Mouse (Mus musculus) limb, embryonic 12.5 days (tissue): ENCODE data around the gene Mpv17. TPM values are rescaled to one million over a fixed set of nuclear protein-coding genes. Genes with fewer than 3 reads are reported as not detected.

ENCODE experiments used
- ATAC-seq: fragments of 200-750 bp; cut with Nextera tagmentation; 2 replicates; pipeline ENCODE4 v1.8.0; 2017; ENCODE audit warnings: low read depth, moderate TSS enrichment; ENCODE audit not compliant: insufficient number of reproducible peaks, insufficient read depth, low FRiP score, low TSS enrichment
- H3K27ac ChIP-seq: fragments of 300-500 bp; sonication (generic); 2 replicates; pipeline ENCODE4 v1.5.1; 2016; ENCODE audit warnings: mild to moderate bottlenecking, moderate library complexity
- H3K27me3 ChIP-seq: fragments of 300-500 bp; sonication (generic); 2 replicates; pipeline ENCODE4 v1.6.1; 2016; ENCODE audit warnings: mild to moderate bottlenecking, moderate library complexity
- H3K36me3 ChIP-seq: fragments of 300-500 bp; sonication (generic); 2 replicates; pipeline ENCODE4 v1.6.1; 2016; ENCODE audit warnings: mild to moderate bottlenecking, moderate library complexity
- H3K4me1 ChIP-seq: fragments of 300-500 bp; sonication (generic); replicated peaks from 2 replicates; pipeline ENCODE4 v1.6.1; 2016
- H3K4me2 ChIP-seq: fragments of 300-500 bp; sonication (generic); 2 replicates; pipeline ENCODE4 v1.6.1; 2016; ENCODE audit warnings: mild to moderate bottlenecking, moderate library complexity
- H3K4me3 ChIP-seq: fragments of 300-500 bp; sonication (generic); replicated peaks from 2 replicates; pipeline ENCODE4 v1.5.1; 2016; ENCODE audit warnings: mild to moderate bottlenecking
- H3K9ac ChIP-seq: fragments of 300-500 bp; sonication (generic); replicated peaks from 2 replicates; pipeline ENCODE4 v1.6.1; 2016; ENCODE audit warnings: mild to moderate bottlenecking, moderate library complexity
- H3K9me3 ChIP-seq: fragments of 300-500 bp; sonication (generic); 2 replicates; pipeline ENCODE4 v1.6.1; 2016; ENCODE audit warnings: mild to moderate bottlenecking, moderate library complexity
- WGBS: fragments of 180-500 bp; shearing (Covaris S2); methylation state at CpG from one replicate; pipeline ENCODE4 v1.1.7; 2016; 5-methylcytosine and 5-hydroxymethylcytosine counted together
- polyA plus RNA-seq: library from polyadenylated mRNA; unstranded; fragments of >200 nt; fragmentation: Nextera tagmentation; extraction: Ambion mirVana; gene quantifications from 2 replicates; pipeline ENCODE4 v1.2.1, GENCODE M21; 2016

The Mpv17 gene
- polyA plus RNA-seq, 1 experiment from 2014 or later, result 59.4 TPM

GRCm38 (mm10) chr5:31094799-31095691 lies 59.0 kb downstream of the Mpv17 start:
- under 1% methylated on average over 59 of the region's 59 CpGs for WGBS
- no peak overlapping the region for H3K9ac ChIP-seq
- no peaks in the 10 kb centered on the region for H3K9me3 ChIP-seq

GRCm38 (mm10) chr5:31094100-31094798 lies 59.8 kb downstream of the Mpv17 start:
- Histone ChIP-seq H3K9me3 (no peaks in the 10 kb centered on the region), H3K4me2 (peak overlapping the region; percentile 69), H3K4me1 (peaks cover 30% of the 10 kb centered on the region), H3K27me3 (peaks cover 99% of the 10 kb centered on the region), H3K27ac (no peak overlapping the region), H3K9ac (no peak overlapping the region), H3K36me3 (no peaks in the 10 kb centered on the region), H3K4me3 (peak overlapping the region; percentile 26)
- WGBS, result 3% methylated on average over 28 of the region's 29 CpGs
- ATAC-seq, result no peak

More at GRCm38 (mm10) chr5:31094799-31095691, 59.0 kb downstream of the Mpv17 start:
- ATAC-seq, result no peak
- Histone ChIP-seq H3K36me3 (no peaks in the 10 kb centered on the region), H3K27me3 (peaks cover 98% of the 10 kb centered on the region), H3K4me1 (peaks cover 30% of the 10 kb centered on the region), H3K27ac (no peak overlapping the region), H3K4me2 (peak overlapping the region; percentile 69), H3K4me3 (peak overlapping the region; percentile 26)

GRCm38 (mm10) chr5:31093151-31094041 lies 60.7 kb downstream of the Mpv17 start:
- WGBS, result under 1% methylated on average over 54 of the region's 54 CpGs
- Histone ChIP-seq H3K9ac (peak overlapping the region; percentile 52), H3K4me1 (peaks cover 30% of the 10 kb centered on the region), H3K27ac (no peak overlapping the region), H3K9me3 (no peaks in the 10 kb centered on the region), H3K27me3 (peaks cover 100% of the 10 kb centered on the region), H3K4me2 (peak overlapping the region; percentile 69), H3K36me3 (no peaks in the 10 kb centered on the region), H3K4me3 (peak overlapping the region; percentile 43)
- peak; percentile 33 for ATAC-seq

GRCm38 (mm10) chr5:31092231-31092975 lies 61.6 kb downstream of the Mpv17 start:
- H3K9me3 ChIP-seq, result no peaks in the 10 kb centered on the region
- H3K36me3 ChIP-seq, result no peaks in the 10 kb centered on the region
- H3K4me1 ChIP-seq, result peaks cover 30% of the 10 kb centered on the region
- no peak overlapping the region for H3K27ac ChIP-seq
- peak overlapping the region; percentile 69 for H3K4me2 ChIP-seq
- H3K9ac ChIP-seq, result peak overlapping the region; percentile 52
- H3K27me3 ChIP-seq, result peaks cover 100% of the 10 kb centered on the region
- H3K4me3 ChIP-seq, result peak overlapping the region; percentile 43
- WGBS, result 3% methylated on average over 52 of the region's 53 CpGs
- no peak for ATAC-seq

Other genes with a start within 250 kb of the Mpv17 start
- 351 and 355 TPM in 2 replicates for gene Ost4, start 246.5 kb downstream of the Mpv17 start, polyA plus RNA-seq
- 221 and 225 TPM in 2 replicates for gene Emilin1, start 240.8 kb downstream of the Mpv17 start, polyA plus RNA-seq
- gene Khk, start 232.8 kb downstream of the Mpv17 start, polyA plus RNA-seq, result 11.7 and 14.6 TPM in 2 replicates
- gene Cgref1, start 208.7 kb downstream of the Mpv17 start, polyA plus RNA-seq, result 4.1 and 4.4 TPM in 2 replicates
- gene Preb, start 193.9 kb downstream of the Mpv17 start, polyA plus RNA-seq, result 132 and 133 TPM in 2 replicates
- not detected in 2 replicates for gene Tcf23, start 185.6 kb downstream of the Mpv17 start, polyA plus RNA-seq
- gene Atraid, start 105.9 kb downstream of the Mpv17 start, polyA plus RNA-seq, result 105 and 107 TPM in 2 replicates
- 11.0 and 12.5 TPM in 2 replicates for gene Slc5a6, start 105.3 kb downstream of the Mpv17 start, polyA plus RNA-seq
- gene Cad, start 99.5 kb downstream of the Mpv17 start, polyA plus RNA-seq, result 48.0 and 50.9 TPM in 2 replicates
- gene Dnajc5g, start 48.0 kb downstream of the Mpv17 start, polyA plus RNA-seq, result not detected in 2 replicates
- 0.13 and 0.21 TPM in 2 replicates for gene Slc30a3, start 46.0 kb downstream of the Mpv17 start, polyA plus RNA-seq
- gene Trim54, start 37.5 kb downstream of the Mpv17 start, polyA plus RNA-seq, result 2.1 and 3.6 TPM in 2 replicates
- not detected in 2 replicates for gene Ucn, start 15.4 kb downstream of the Mpv17 start, polyA plus RNA-seq
- 0.80 and 1.5 TPM in 2 replicates for gene Gm29609, start 25.7 kb upstream of the Mpv17 start, polyA plus RNA-seq
- 101 and 108 TPM in 2 replicates for gene Gtf3c2, start 25.9 kb upstream of the Mpv17 start, polyA plus RNA-seq
- gene Snx17, start 39.0 kb upstream of the Mpv17 start, polyA plus RNA-seq, result 149 and 153 TPM in 2 replicates
- gene Eif2b4, start 39.2 kb upstream of the Mpv17 start, polyA plus RNA-seq, result 69.3 and 76.1 TPM in 2 replicates
- gene Zfp513, start 48.1 kb upstream of the Mpv17 start, polyA plus RNA-seq, result 16.7 and 19.3 TPM in 2 replicates
- 146 and 153 TPM in 2 replicates for gene Ppm1g, start 66.4 kb upstream of the Mpv17 start, polyA plus RNA-seq
- 128 and 138 TPM in 2 replicates for gene Nrbp1, start 86.6 kb upstream of the Mpv17 start, polyA plus RNA-seq
- gene Gm9970, start 87.0 kb upstream of the Mpv17 start, polyA plus RNA-seq, result 0.84 TPM in 1 of 2 replicates, not detected in the other
- gene Krtcap3, start 97.4 kb upstream of the Mpv17 start, polyA plus RNA-seq, result 24.4 and 26.3 TPM in 2 replicates
- 55.3 and 55.4 TPM in 2 replicates for gene Ift172, start 136.9 kb upstream of the Mpv17 start, polyA plus RNA-seq
- 86.3 and 87.3 TPM in 2 replicates for gene Fndc4, start 141.8 kb upstream of the Mpv17 start, polyA plus RNA-seq
- gene Gckr, start 143.2 kb upstream of the Mpv17 start, polyA plus RNA-seq, result 0.45 and 0.74 TPM in 2 replicates